Mouse (Mus musculus): ENCODE measurements around the gene Nsun5. TPM values are rescaled to one million over a fixed set of nuclear protein-coding genes. Genes with fewer than 3 reads are reported as not detected.
A peak's percentile ranks its signal among the peaks of the same experiment; 100 is the strongest.

Nsun5 gene
- polyA plus RNA-seq, 1 experiment from 2014 or later = 30.7 TPM

GRCm38 (mm10) chr5:135381356-135381925, 11.7 kb downstream of the Nsun5 start:
- H3K27me3 ChIP-seq (replicated peaks; ENCODE audit: control insufficient read depth, insufficient read depth, low read length) = no peaks in the 10 kb centered on the region
- WGBS = 92% methylated on average over 10 of the region's 10 CpGs
- no peak overlapping the region for H3K9ac ChIP-seq (ENCODE audit: low read depth, low read length)
- no peak for ATAC-seq
- H3K27ac ChIP-seq (ENCODE audit: low read depth, low read length) = no peak overlapping the region
- no peak overlapping the region for H3K4me2 ChIP-seq (ENCODE audit: low read length)
- H3K4me1 ChIP-seq (ENCODE audit: control insufficient read depth, insufficient read depth, low read depth, low read length) = no peaks in the 10 kb centered on the region
- H3K4me3 ChIP-seq (ENCODE audit: low read length) = no peak overlapping the region
- H3K36me3 ChIP-seq (ENCODE audit: control insufficient read depth, insufficient read depth, low read length) = peaks cover 74% of the 10 kb centered on the region
- no peaks in the 10 kb centered on the region for H3K9me3 ChIP-seq (ENCODE audit: control insufficient read depth, low read length)

- no peak overlapping the region for H3K9ac ChIP-seq (ENCODE audit: low read depth, low read length)
- H3K27ac ChIP-seq (ENCODE audit: low read depth, low read length) = no peak overlapping the region
- no peak overlapping the region for H3K4me3 ChIP-seq (ENCODE audit: low read length)
- H3K27me3 ChIP-seq (replicated peaks; ENCODE audit: control insufficient read depth, insufficient read depth, low read length) = no peaks in the 10 kb centered on the region
- no peaks in the 10 kb centered on the region for H3K9me3 ChIP-seq (ENCODE audit: control insufficient read depth, low read length)
- 92% methylated on average over 7 of the region's 7 CpGs for WGBS
- H3K4me2 ChIP-seq (ENCODE audit: low read length) = no peak overlapping the region
- H3K36me3 ChIP-seq (ENCODE audit: control insufficient read depth, insufficient read depth, low read length) = peaks cover 78% of the 10 kb centered on the region
- H3K4me1 ChIP-seq (ENCODE audit: control insufficient read depth, insufficient read depth, low read depth, low read length) = no peaks in the 10 kb centered on the region
- no peak for ATAC-seq
These were observed 13.0 kb downstream of the Nsun5 start for GRCm38 (mm10) chr5:135382746-135383145.

- no peaks in the 10 kb centered on the region for H3K27me3 ChIP-seq (replicated peaks; ENCODE audit: control insufficient read depth, insufficient read depth, low read length)
- H3K9me3 ChIP-seq (ENCODE audit: control insufficient read depth, low read length) = no peaks in the 10 kb centered on the region
- peaks cover 72% of the 10 kb centered on the region for H3K36me3 ChIP-seq (ENCODE audit: control insufficient read depth, insufficient read depth, low read length)
- H3K4me2 ChIP-seq (ENCODE audit: low read length) = no peak overlapping the region
- no peak overlapping the region for H3K4me3 ChIP-seq (ENCODE audit: low read length)
- WGBS = 85% methylated on average over 10 of the region's 10 CpGs
- H3K4me1 ChIP-seq (ENCODE audit: control insufficient read depth, insufficient read depth, low read depth, low read length) = no peaks in the 10 kb centered on the region
- H3K27ac ChIP-seq (ENCODE audit: low read depth, low read length) = no peak overlapping the region
- H3K9ac ChIP-seq (ENCODE audit: low read depth, low read length) = no peak overlapping the region
- ATAC-seq = no peak
These were observed 14.0 kb downstream of the Nsun5 start for GRCm38 (mm10) chr5:135383771-135384170.

GRCm38 (mm10) chr5:135394004-135394823, 24.5 kb downstream of the Nsun5 start, which contains the start of gene Pom121:
Pom121 (minus strand) TSS chr5:135394546.
- peaks cover 18% of the 10 kb centered on the region for H3K36me3 ChIP-seq (ENCODE audit: control insufficient read depth, insufficient read depth, low read length)
- ATAC-seq = peak; percentile 94
- peak within 1 kb of the TSS; percentile 89 for H3K4me2 ChIP-seq (ENCODE audit: low read length)
- no peaks in the 10 kb centered on the region for H3K9me3 ChIP-seq (ENCODE audit: control insufficient read depth, low read length)
- H3K4me3 ChIP-seq (ENCODE audit: low read length) = peak within 1 kb of the TSS; percentile 99
- H3K4me1 ChIP-seq (ENCODE audit: control insufficient read depth, insufficient read depth, low read depth, low read length) = peaks cover 17% of the 10 kb centered on the region
- H3K27ac ChIP-seq (ENCODE audit: low read depth, low read length) = peak within 1 kb of the TSS; percentile 84
- H3K27me3 ChIP-seq (replicated peaks; ENCODE audit: control insufficient read depth, insufficient read depth, low read length) = 0 out of 2 replicates have a peak, but pooled peaks cover 1% of the 10 kb centered on the region
- WGBS = under 1% methylated on average over 43 of the region's 110 CpGs
- peak within 1 kb of the TSS; percentile 98 for H3K9ac ChIP-seq (ENCODE audit: low read depth, low read length)

- peaks cover 17% of the 10 kb centered on the region for H3K4me1 ChIP-seq (ENCODE audit: control insufficient read depth, insufficient read depth, low read depth, low read length)
- H3K9me3 ChIP-seq (ENCODE audit: control insufficient read depth, low read length) = no peaks in the 10 kb centered on the region
- no peak overlapping the region for H3K4me2 ChIP-seq (ENCODE audit: low read length)
- H3K36me3 ChIP-seq (ENCODE audit: control insufficient read depth, insufficient read depth, low read length) = peaks cover 10% of the 10 kb centered on the region
- H3K9ac ChIP-seq (ENCODE audit: low read depth, low read length) = no peak overlapping the region
- H3K4me3 ChIP-seq (ENCODE audit: low read length) = no peak overlapping the region
- 57% methylated on average over 5 of the region's 5 CpGs for WGBS
- H3K27ac ChIP-seq (ENCODE audit: low read depth, low read length) = no peak overlapping the region
- 0 out of 2 replicates have a peak, but pooled peaks cover 2% of the 10 kb centered on the region for H3K27me3 ChIP-seq (replicated peaks; ENCODE audit: control insufficient read depth, insufficient read depth, low read length)
- no peak for ATAC-seq
These were observed 26.1 kb downstream of the Nsun5 start for GRCm38 (mm10) chr5:135395826-135396225.

GRCm38 (mm10) chr5:135399382-135399781, 29.6 kb downstream of the Nsun5 start:
- WGBS = 71% methylated on average over 6 of the region's 6 CpGs

GRCm38 (mm10) chr5:135400244-135400643, 30.5 kb downstream of the Nsun5 start:
- H3K9me3 ChIP-seq (ENCODE audit: control insufficient read depth, low read length) = no peaks in the 10 kb centered on the region
- H3K4me2 ChIP-seq (ENCODE audit: low read length) = no peak overlapping the region
- H3K36me3 ChIP-seq (ENCODE audit: control insufficient read depth, insufficient read depth, low read length) = no peaks in the 10 kb centered on the region
- H3K4me3 ChIP-seq (ENCODE audit: low read length) = no peak overlapping the region
- ATAC-seq = 0 out of 2 replicates have a peak, but pooled peaks have one; percentile 66
- 3% methylated on average over 2 of the region's 2 CpGs for WGBS
- no peaks in the 10 kb centered on the region for H3K4me1 ChIP-seq (ENCODE audit: control insufficient read depth, insufficient read depth, low read depth, low read length)
- H3K27me3 ChIP-seq (replicated peaks; ENCODE audit: control insufficient read depth, insufficient read depth, low read length) = 0 out of 2 replicates have a peak, but pooled peaks cover 2% of the 10 kb centered on the region
- no peak overlapping the region for H3K9ac ChIP-seq (ENCODE audit: low read depth, low read length)
- no peak overlapping the region for H3K27ac ChIP-seq (ENCODE audit: low read depth, low read length)

More at GRCm38 (mm10) chr5:135399382-135399781, 29.6 kb downstream of the Nsun5 start:
- no peak for ATAC-seq
- H3K4me1 ChIP-seq (ENCODE audit: control insufficient read depth, insufficient read depth, low read depth, low read length) = peaks cover 3% of the 10 kb centered on the region
- no peak overlapping the region for H3K27ac ChIP-seq (ENCODE audit: low read depth, low read length)
- H3K9ac ChIP-seq (ENCODE audit: low read depth, low read length) = no peak overlapping the region
- H3K9me3 ChIP-seq (ENCODE audit: control insufficient read depth, low read length) = no peaks in the 10 kb centered on the region
- H3K4me3 ChIP-seq (ENCODE audit: low read length) = no peak overlapping the region
- H3K4me2 ChIP-seq (ENCODE audit: low read length) = no peak overlapping the region
- H3K36me3 ChIP-seq (ENCODE audit: control insufficient read depth, insufficient read depth, low read length) = no peaks in the 10 kb centered on the region
- 0 out of 2 replicates have a peak, but pooled peaks cover 2% of the 10 kb centered on the region for H3K27me3 ChIP-seq (replicated peaks; ENCODE audit: control insufficient read depth, insufficient read depth, low read length)

GRCm38 (mm10) chr5:135404623-135405022, 34.9 kb downstream of the Nsun5 start:
- WGBS = 33% methylated on average over 19 of the region's 20 CpGs
- no peak overlapping the region for H3K27ac ChIP-seq (ENCODE audit: low read depth, low read length)
- no peaks in the 10 kb centered on the region; the same call in 1 of the 2 replicates for H3K36me3 ChIP-seq (ENCODE audit: control insufficient read depth, insufficient read depth, low read length)
- H3K9me3 ChIP-seq (ENCODE audit: control insufficient read depth, low read length) = no peaks in the 10 kb centered on the region
- ATAC-seq = peak; percentile 89
- no peaks in the 10 kb centered on the region for H3K4me1 ChIP-seq (ENCODE audit: control insufficient read depth, insufficient read depth, low read depth, low read length)
- H3K9ac ChIP-seq (ENCODE audit: low read depth, low read length) = 0 out of 2 replicates have a peak overlapping the region, but pooled peaks have one; percentile 17
- H3K4me3 ChIP-seq (ENCODE audit: low read length) = 0 out of 2 replicates have a peak overlapping the region, but pooled peaks have one; percentile 6
- no peaks in the 10 kb centered on the region for H3K27me3 ChIP-seq (replicated peaks; ENCODE audit: control insufficient read depth, insufficient read depth, low read length)
- H3K4me2 ChIP-seq (ENCODE audit: low read length) = peak overlapping the region; percentile 49

GRCm38 (mm10) chr5:135405437-135405836, 35.7 kb downstream of the Nsun5 start:
- no peaks in the 10 kb centered on the region; the same call in 1 of the 2 replicates for H3K36me3 ChIP-seq (ENCODE audit: control insufficient read depth, insufficient read depth, low read length)
- H3K4me2 ChIP-seq (ENCODE audit: low read length) = no peak overlapping the region
- no peak overlapping the region for H3K4me3 ChIP-seq (ENCODE audit: low read length)
- H3K9me3 ChIP-seq (ENCODE audit: control insufficient read depth, low read length) = no peaks in the 10 kb centered on the region
- H3K27me3 ChIP-seq (replicated peaks; ENCODE audit: control insufficient read depth, insufficient read depth, low read length) = no peaks in the 10 kb centered on the region
- no peak for ATAC-seq
- 85% methylated on average over 9 of the region's 9 CpGs for WGBS
- H3K27ac ChIP-seq (ENCODE audit: low read depth, low read length) = no peak overlapping the region
- H3K9ac ChIP-seq (ENCODE audit: low read depth, low read length) = no peak overlapping the region
- no peaks in the 10 kb centered on the region for H3K4me1 ChIP-seq (ENCODE audit: control insufficient read depth, insufficient read depth, low read depth, low read length)
